Mouse (Mus musculus): Measurements from ENCODE around the gene Ctcf. TPM values are rescaled to one million over a fixed set of nuclear protein-coding genes. Genes with fewer than 3 reads are reported as not detected.
A peak's percentile ranks its signal among the peaks of the same experiment; 100 is the strongest.
"Not testable (repeated sequence)": the region's sequence is repeated elsewhere in the genome, so short reads cannot be mapped to it uniquely, and the experiment has no call there.

Gene Ctcf
- polyA plus RNA-seq (2015; fragmentation: Nextera tagmentation; extraction: Ambion mirVana), result 55.3 and 57.8 TPM in 2 replicates

- Histone ChIP-seq H3K9ac (ENCODE audit: low read depth, low read length) (peak within 1 kb of the TSS; percentile 100), H3K4me2 (ENCODE audit: low read depth, low read length) (peak within 1 kb of the TSS; percentile 98), H3K9me3 (replicated peaks; ENCODE audit: control insufficient read depth, low read length) (no peaks in the 10 kb centered on the region), H3K4me3 (ENCODE audit: low read depth, low read length) (peak within 1 kb of the TSS; percentile 99), H3K36me3 (ENCODE audit: control insufficient read depth, insufficient read depth) (no peaks in the 10 kb centered on the region), H3K4me1 (ENCODE audit: control insufficient read depth, low read depth, low read length) (peaks cover 22% of the 10 kb centered on the region), H3K27me3 (ENCODE audit: control insufficient read depth, insufficient read depth, low read depth, low read length) (no peaks in the 10 kb centered on the region), H3K27ac (ENCODE audit: low read length) (peak within 1 kb of the TSS; percentile 100)
- peak; percentile 91 for ATAC-seq (ENCODE audit: low read depth)
- WGBS (ENCODE audit: insufficient replicate concordance), result under 1% methylated on average over 112 of the region's 126 CpGs
Measured at GRCm38 (mm10) chr8:105636018-105636962, at the start of gene Ctcf. Gene Ctcf (plus strand): TSS chr8:105636568.

- no peak overlapping the region for H3K9ac ChIP-seq (ENCODE audit: low read depth, low read length)
- H3K9me3 ChIP-seq (replicated peaks; ENCODE audit: control insufficient read depth, low read length), result no peaks in the 10 kb centered on the region
- WGBS (ENCODE audit: insufficient replicate concordance), result 63% methylated on average over 2 of the region's 2 CpGs
- H3K4me3 ChIP-seq (ENCODE audit: low read depth, low read length), result no peak overlapping the region
- H3K4me2 ChIP-seq (ENCODE audit: low read depth, low read length), result no peak overlapping the region
- ATAC-seq (ENCODE audit: low read depth), result no peak
- no peak overlapping the region for H3K27ac ChIP-seq (ENCODE audit: low read length)
- no peaks in the 10 kb centered on the region for H3K36me3 ChIP-seq (ENCODE audit: control insufficient read depth, insufficient read depth)
- H3K4me1 ChIP-seq (ENCODE audit: control insufficient read depth, low read depth, low read length), result peaks cover 7% of the 10 kb centered on the region
- peaks cover 6% of the 10 kb centered on the region for H3K27me3 ChIP-seq (ENCODE audit: control insufficient read depth, insufficient read depth, low read depth, low read length)
Measured at GRCm38 (mm10) chr8:105592431-105592830, 43.9 kb upstream of the Ctcf start.

- Histone ChIP-seq H3K9ac (ENCODE audit: low read depth, low read length) (no peak overlapping the region), H3K4me2 (ENCODE audit: low read depth, low read length) (no peak overlapping the region; the same call in 1 of the 2 replicates), H3K4me1 (ENCODE audit: control insufficient read depth, low read depth, low read length) (peaks cover 7% of the 10 kb centered on the region), H3K27ac (ENCODE audit: low read length) (no peak overlapping the region), H3K9me3 (replicated peaks; ENCODE audit: control insufficient read depth, low read length) (no peaks in the 10 kb centered on the region), H3K36me3 (ENCODE audit: control insufficient read depth, insufficient read depth) (no peaks in the 10 kb centered on the region), H3K4me3 (ENCODE audit: low read depth, low read length) (no peak overlapping the region), H3K27me3 (ENCODE audit: control insufficient read depth, insufficient read depth, low read depth, low read length) (peaks cover 6% of the 10 kb centered on the region)
- no peak for ATAC-seq (ENCODE audit: low read depth)
- WGBS (ENCODE audit: insufficient replicate concordance), result 34% methylated on average over 15 of the region's 15 CpGs
Measured at GRCm38 (mm10) chr8:105593859-105594258, 42.5 kb upstream of the Ctcf start.

- H3K4me2 ChIP-seq (ENCODE audit: low read depth, low read length), result no peak overlapping the region
- ATAC-seq (ENCODE audit: low read depth), result peak; percentile 39; the same call in 1 of the 2 replicates
- no peak overlapping the region for H3K27ac ChIP-seq (ENCODE audit: low read length)
Measured at GRCm38 (mm10) chr8:105594451-105595242, 41.7 kb upstream of the Ctcf start.

GRCm38 (mm10) chr8:105596362-105597034 is 39.9 kb upstream of the Ctcf start:
- Histone ChIP-seq H3K4me2 (ENCODE audit: low read depth, low read length) (peak overlapping the region; percentile 68), H3K27me3 (ENCODE audit: control insufficient read depth, insufficient read depth, low read depth, low read length) (peaks cover 5% of the 10 kb centered on the region), H3K4me1 (ENCODE audit: control insufficient read depth, low read depth, low read length) (peaks cover 7% of the 10 kb centered on the region), H3K9ac (ENCODE audit: low read depth, low read length) (no peak overlapping the region; the same call in 1 of the 2 replicates), H3K36me3 (ENCODE audit: control insufficient read depth, insufficient read depth) (no peaks in the 10 kb centered on the region), H3K9me3 (replicated peaks; ENCODE audit: control insufficient read depth, low read length) (no peaks in the 10 kb centered on the region), H3K27ac (ENCODE audit: low read length) (no peak overlapping the region), H3K4me3 (ENCODE audit: low read depth, low read length) (peak overlapping the region; percentile 46)
- WGBS (ENCODE audit: insufficient replicate concordance), result 2% methylated on average over 14 of the region's 14 CpGs
- ATAC-seq (ENCODE audit: low read depth), result peak; percentile 76

More at GRCm38 (mm10) chr8:105594451-105595242, 41.7 kb upstream of the Ctcf start:
- no peak overlapping the region for H3K4me3 ChIP-seq (ENCODE audit: low read depth, low read length)
- WGBS (ENCODE audit: insufficient replicate concordance), result 59% methylated on average over 18 of the region's 18 CpGs
- H3K4me1 ChIP-seq (ENCODE audit: control insufficient read depth, low read depth, low read length), result peaks cover 7% of the 10 kb centered on the region
- no peak overlapping the region for H3K9ac ChIP-seq (ENCODE audit: low read depth, low read length)
- H3K36me3 ChIP-seq (ENCODE audit: control insufficient read depth, insufficient read depth), result no peaks in the 10 kb centered on the region
- peaks cover 6% of the 10 kb centered on the region for H3K27me3 ChIP-seq (ENCODE audit: control insufficient read depth, insufficient read depth, low read depth, low read length)
- H3K9me3 ChIP-seq (replicated peaks; ENCODE audit: control insufficient read depth, low read length), result no peaks in the 10 kb centered on the region

- no peak overlapping the region for H3K4me2 ChIP-seq (ENCODE audit: low read depth, low read length)
Measured at GRCm38 (mm10) chr8:105598777-105599176, 37.6 kb upstream of the Ctcf start.

GRCm38 (mm10) chr8:105601301-105601700 is 35.1 kb upstream of the Ctcf start:
- Histone ChIP-seq H3K9ac (ENCODE audit: low read depth, low read length) (no peak overlapping the region), H3K4me2 (ENCODE audit: low read depth, low read length) (no peak overlapping the region), H3K36me3 (ENCODE audit: control insufficient read depth, insufficient read depth) (no peaks in the 10 kb centered on the region), H3K4me3 (ENCODE audit: low read depth, low read length) (no peak overlapping the region), H3K4me1 (ENCODE audit: control insufficient read depth, low read depth, low read length) (peaks cover 26% of the 10 kb centered on the region), H3K27me3 (ENCODE audit: control insufficient read depth, insufficient read depth, low read depth, low read length) (no peaks in the 10 kb centered on the region; the same call in 1 of the 2 replicates), H3K27ac (ENCODE audit: low read length) (no peak overlapping the region), H3K9me3 (replicated peaks; ENCODE audit: control insufficient read depth, low read length) (no peaks in the 10 kb centered on the region)
- no peak for ATAC-seq (ENCODE audit: low read depth)
- 69% methylated on average over 5 of the region's 5 CpGs for WGBS (ENCODE audit: insufficient replicate concordance)

More at GRCm38 (mm10) chr8:105598777-105599176, 37.6 kb upstream of the Ctcf start:
- Histone ChIP-seq H3K9ac (ENCODE audit: low read depth, low read length) (no peak overlapping the region), H3K9me3 (replicated peaks; ENCODE audit: control insufficient read depth, low read length) (no peaks in the 10 kb centered on the region), H3K36me3 (ENCODE audit: control insufficient read depth, insufficient read depth) (no peaks in the 10 kb centered on the region), H3K4me3 (ENCODE audit: low read depth, low read length) (no peak overlapping the region), H3K27ac (ENCODE audit: low read length) (no peak overlapping the region), H3K4me1 (ENCODE audit: control insufficient read depth, low read depth, low read length) (peaks cover 7% of the 10 kb centered on the region), H3K27me3 (ENCODE audit: control insufficient read depth, insufficient read depth, low read depth, low read length) (peaks cover 4% of the 10 kb centered on the region)
- ATAC-seq (ENCODE audit: low read depth), result no peak
- 43% methylated on average over 6 of the region's 6 CpGs for WGBS (ENCODE audit: insufficient replicate concordance)

- H3K4me1 ChIP-seq (ENCODE audit: control insufficient read depth, low read depth, low read length), result peaks cover 34% of the 10 kb centered on the region
- not testable (repeated sequence) for H3K4me3 ChIP-seq (ENCODE audit: low read depth, low read length); H3K9me3 ChIP-seq (replicated peaks; ENCODE audit: control insufficient read depth, low read length); H3K27ac ChIP-seq (ENCODE audit: low read length); H3K4me2 ChIP-seq (ENCODE audit: low read depth, low read length); H3K36me3 ChIP-seq (ENCODE audit: control insufficient read depth, insufficient read depth); ATAC-seq (ENCODE audit: low read depth); H3K27me3 ChIP-seq (ENCODE audit: control insufficient read depth, insufficient read depth, low read depth, low read length); H3K9ac ChIP-seq (ENCODE audit: low read depth, low read length)
- 68% methylated on average over 3 of the region's 3 CpGs for WGBS (ENCODE audit: insufficient replicate concordance)
Measured at GRCm38 (mm10) chr8:105602540-105602939, 33.8 kb upstream of the Ctcf start.
